Mouse (Mus musculus) stomach, postnatal 0 days (tissue): ENCODE measurements around the gene Ntrk1.

ENCODE experiments used
- CTCF ChIP-seq: IDR thresholded peaks from 2 replicates; pipeline ENCODE4 v1.5.1; 2016; ENCODE audit warnings: antibody characterized with exemption, low read depth, mild to moderate bottlenecking, moderate library complexity
- EP300 ChIP-seq: optimal IDR thresholded peaks from 2 replicates; pipeline ENCODE3; 2016; ENCODE audit warnings: antibody characterized with exemption

DNA sequence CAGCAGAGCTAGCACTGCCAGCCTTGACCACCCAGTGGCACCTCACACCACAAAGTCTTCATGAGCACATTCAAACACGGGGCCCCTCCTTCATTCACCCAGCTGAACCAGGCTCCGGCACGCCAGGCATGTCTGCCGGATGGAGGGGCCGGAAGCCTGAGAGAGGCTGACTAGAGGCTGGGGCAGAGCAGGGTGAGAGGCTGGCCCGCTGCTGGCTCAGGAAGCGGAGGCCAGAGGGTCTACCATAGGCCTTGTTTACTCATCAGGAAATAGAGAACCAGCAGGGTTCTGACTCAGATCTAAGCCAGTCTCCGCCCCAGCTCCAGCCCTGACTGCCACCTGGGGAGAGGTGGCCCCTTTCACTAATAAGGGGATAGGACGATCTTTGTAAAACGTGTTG lies 29.9 kb downstream of the Ntrk1 start:
- TF ChIP-seq CTCF: no peak
- TF ChIP-seq EP300: no peak
